Comparison of ENCODE assay signal across 9 mouse cellular contexts in the genomic region with DNA sequence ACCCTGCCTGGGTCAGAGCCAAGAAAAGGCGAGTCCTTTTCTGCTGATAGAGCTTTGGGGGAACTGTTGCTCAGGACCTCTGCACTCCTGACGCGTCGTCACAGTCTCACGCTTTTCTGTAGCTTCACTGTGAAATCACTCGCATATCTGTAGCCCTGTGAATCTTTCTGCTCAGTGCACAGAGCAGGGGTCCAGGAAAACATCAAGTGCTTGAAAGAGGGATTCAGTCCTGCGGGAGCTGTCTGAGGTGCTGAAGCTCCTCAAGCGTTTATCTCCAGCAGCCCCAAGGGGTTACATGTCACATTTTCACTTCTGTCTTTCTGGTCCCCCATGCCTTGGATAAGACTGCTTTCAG. TPM values are rescaled to one million over a fixed set of nuclear protein-coding genes. Genes with fewer than 3 reads are reported as not detected.
DNase-seq lines count a peak whose midpoint lies in the region; ATAC-seq and TF ChIP-seq lines count a peak whose summit lies in the region.
"Had no signal": no experiment of that assay in that cellular context is flagged by ENCODE, and none has a peak within 500 bp of the region (broad histone marks: within the 10 kb centered on the region; RNA-seq: fewer than 3 reads in every experiment).

No protein-coding gene starts in this region.

- no peaks in the 10 kb centered on the region for H3K4me1 ChIP-seq in forebrain, postnatal 0 days (ENCODE audit: insufficient read depth)
- peaks cover 5% of the 10 kb centered on the region; the same call in 1 of the 2 replicates for H3K4me1 ChIP-seq in limb, embryonic 14.5 days (ENCODE audit: control insufficient read depth, insufficient read depth, low read length)
- no peaks in the 10 kb centered on the region for H3K4me1 ChIP-seq in stomach, postnatal 0 days (replicated peaks; ENCODE audit: control insufficient read depth, insufficient read depth)

- peak; percentile 86 for ATAC-seq in forebrain, postnatal 0 days
- ATAC-seq in limb, embryonic 14.5 days (ENCODE audit: low FRiP score, low read depth) = no peak
- ATAC-seq in stomach, postnatal 0 days (ENCODE audit: low FRiP score, low TSS enrichment) = no peak; the same call in 1 of the 2 replicates

- peak overlapping the region; percentile 44 for H3K4me3 ChIP-seq in forebrain, postnatal 0 days (ENCODE audit: low read depth, low read length)
- peak overlapping the region; percentile 14; the same call in 1 of the 2 replicates for H3K4me3 ChIP-seq in limb, embryonic 14.5 days (replicated peaks; ENCODE audit: low read length)
- H3K4me3 ChIP-seq in stomach, postnatal 0 days (ENCODE audit: low read depth, low read length) = no peak overlapping the region

- no peak overlapping the region for H3K27ac ChIP-seq in forebrain, postnatal 0 days (ENCODE audit: low read depth, low read length)
- H3K27ac ChIP-seq in limb, embryonic 14.5 days (replicated peaks; ENCODE audit: low read depth, low read length) = no peak overlapping the region
- H3K27ac ChIP-seq in stomach, postnatal 0 days (replicated peaks) = no peak overlapping the region
- H3K27ac ChIP-seq: liver, embryonic 14.5 days had no signal

- TF ChIP-seq EP300 in stomach, postnatal 0 days (optimal IDR thresholded peaks at IDR 0.05) = no peak

- WGBS in forebrain, postnatal 0 days = under 1% methylated on average over 8 of the region's 8 CpGs
- WGBS in limb, embryonic 14.5 days = 0% methylated on average over 8 of the region's 8 CpGs
- 0% methylated on average over 8 of the region's 8 CpGs for WGBS in stomach, postnatal 0 days

- H3K9me3 ChIP-seq in forebrain, postnatal 0 days (ENCODE audit: low read length) = no peaks in the 10 kb centered on the region
- no peaks in the 10 kb centered on the region for H3K9me3 ChIP-seq in limb, embryonic 14.5 days (ENCODE audit: control insufficient read depth, low read length)
- H3K9me3 ChIP-seq in stomach, postnatal 0 days (ENCODE audit: control insufficient read depth, low read length) = no peaks in the 10 kb centered on the region

- H3K36me3 ChIP-seq in forebrain, postnatal 0 days (ENCODE audit: insufficient read depth) = no peaks in the 10 kb centered on the region
- no peaks in the 10 kb centered on the region for H3K36me3 ChIP-seq in limb, embryonic 14.5 days (ENCODE audit: control insufficient read depth, insufficient read depth, low read length)
- no peaks in the 10 kb centered on the region for H3K36me3 ChIP-seq in stomach, postnatal 0 days (ENCODE audit: control insufficient read depth, insufficient read depth, low read length)

- peak overlapping the region; percentile 33; the same call in 1 of the 2 replicates for H3K9ac ChIP-seq in forebrain, postnatal 0 days
- no peak overlapping the region for H3K9ac ChIP-seq in limb, embryonic 14.5 days (ENCODE audit: low read depth, low read length, severe bottlenecking)
- no peak overlapping the region for H3K9ac ChIP-seq in stomach, postnatal 0 days (ENCODE audit: low read length)
- H3K9ac ChIP-seq: liver, embryonic 14.5 days had no signal

- TF ChIP-seq POLR2A in limb, embryonic 14.5 days (IDR thresholded peaks at IDR 0.05; ENCODE audit: borderline replicate concordance, extremely low read depth, insufficient read depth, insufficient read length) = no peak

- TF ChIP-seq CTCF in forebrain, postnatal 0 days (IDR thresholded peaks at IDR 0.05; ENCODE audit: low read depth) = no peak
- TF ChIP-seq CTCF in stomach, postnatal 0 days (IDR thresholded peaks at IDR 0.05; ENCODE audit: low read depth) = no peak

- H3K4me2 ChIP-seq in forebrain, postnatal 0 days (ENCODE audit: low read depth) = peak overlapping the region; percentile 75
- H3K4me2 ChIP-seq in limb, embryonic 14.5 days (replicated peaks; ENCODE audit: low read depth, low read length, severe bottlenecking) = peak overlapping the region; percentile 40
- no peak overlapping the region for H3K4me2 ChIP-seq in stomach, postnatal 0 days (replicated peaks; ENCODE audit: low read depth)

- H3K27me3 ChIP-seq in forebrain, postnatal 0 days (ENCODE audit: insufficient read depth, low read length) = no peaks in the 10 kb centered on the region
- H3K27me3 ChIP-seq in limb, embryonic 14.5 days (ENCODE audit: control insufficient read depth, insufficient read depth, low read length) = no peaks in the 10 kb centered on the region
- no peaks in the 10 kb centered on the region for H3K27me3 ChIP-seq in stomach, postnatal 0 days (ENCODE audit: control insufficient read depth, insufficient read depth, low read length)

- peak; percentile 6 for DNase-seq in kidney, adult 9 months
- DNase-seq in kidney, adult 11 months = no peak
- peak; percentile 82 for DNase-seq in ZHBTc4 (ENCODE audit: low read depth, low spot score)
- DNase-seq in forebrain, postnatal 0 days = no peak
- peak; percentile 84 for DNase-seq in limb, embryonic 14.5 days (ENCODE audit: low spot score)
- DNase-seq in stomach, postnatal 0 days (ENCODE audit: low spot score) = peak; percentile 29
- DNase-seq in right cerebral cortex, postnatal 4 days = no peak
- DNase-seq in T-cell, adult 2 months (ENCODE audit: low spot score) = no peak

RNA-seq across cellular contexts. Expression of gene Glra3, which starts 0.2 kb away (rescaled TPM):
- total RNA-seq in forebrain, postnatal 0 days (2014; rRNA removed) = 5.7 and 8.5 TPM in 2 replicates
- 0.68 and 1.2 TPM in 2 replicates for polyA plus RNA-seq in forebrain, postnatal 0 days (2015; fragmentation: Nextera tagmentation; extraction: Ambion mirVana)
- not detected in 2 replicates for polyA plus RNA-seq in limb, embryonic 14.5 days (2012; rRNA removed)
- not detected in 2 replicates for polyA plus RNA-seq in limb, embryonic 14.5 days (2014; fragmentation: Nextera tagmentation; extraction: Ambion mirVana)
- not detected in 2 replicates for polyA plus RNA-seq in stomach, postnatal 0 days (2015; fragmentation: Nextera tagmentation; extraction: Ambion mirVana)
- polyA plus RNA-seq: liver, embryonic 14.5 days had no signal

RNA-seq across cellular contexts. Expression of gene Adam29, which starts 33.8 kb away (rescaled TPM):
- total RNA-seq in forebrain, postnatal 0 days (2014; rRNA removed) = not detected in 2 replicates
- polyA plus RNA-seq in forebrain, postnatal 0 days (2015; fragmentation: Nextera tagmentation; extraction: Ambion mirVana) = not detected in 2 replicates
- polyA plus RNA-seq in limb, embryonic 14.5 days (2012; rRNA removed) = not detected in 2 replicates
- not detected in 2 replicates for polyA plus RNA-seq in limb, embryonic 14.5 days (2014; fragmentation: Nextera tagmentation; extraction: Ambion mirVana)
- not detected in 2 replicates for polyA plus RNA-seq in stomach, postnatal 0 days (2015; fragmentation: Nextera tagmentation; extraction: Ambion mirVana)
- polyA plus RNA-seq: liver, embryonic 14.5 days had no signal

Comparison
In these comparisons a context has a peak if more than half of its experiments do, and no peak if none do; other contexts are left out.
1. DNase-seq: peak in kidney, adult 9 months (single experiment), ZHBTc4 (single experiment), limb, embryonic 14.5 days (single experiment) and stomach, postnatal 0 days (single experiment); none in kidney, adult 11 months (single experiment), forebrain, postnatal 0 days (single experiment), right cerebral cortex, postnatal 4 days (single experiment) and T-cell, adult 2 months (single experiment).